Mouse (Mus musculus) thymus, adult 2 months (tissue): Measurements from ENCODE around the gene Galnt17.

Experiments used
- CTCF ChIP-seq: fragments of 200-500 bp; IDR thresholded peaks from 2 replicates; pipeline ENCODE4 v1.5.1; 2012; ENCODE audit warnings: mild to moderate bottlenecking, control low read depth, low read length, moderate library complexity, borderline replicate concordance; ENCODE audit not compliant: control insufficient read depth, poor library complexity, insufficient read depth; ENCODE audit errors: extremely low read depth
- POLR2A ChIP-seq: fragments of 200-500 bp; IDR thresholded peaks from 2 replicates; pipeline ENCODE4 v1.6.1; 2012; ENCODE audit warnings: mild to moderate bottlenecking, low read length, control low read depth, moderate library complexity; ENCODE audit not compliant: control insufficient read depth, poor library complexity, insufficient read depth; ENCODE audit errors: extremely low read depth

GRCm38 (mm10) chr5:131043130-131043529 lies 265.2 kb downstream of the Galnt17 start:
- TF ChIP-seq POLR2A (no peak), CTCF (no peak)
